Mouse (Mus musculus) hindbrain, postnatal 0 days (tissue): ENCODE measurements around the gene Igll1. TPM values are rescaled to one million over a fixed set of nuclear protein-coding genes. Genes with fewer than 3 reads are reported as not detected.

Source experiments
- ATAC-seq: fragments of 200-750 bp; cut with Nextera tagmentation; 2 replicates; pipeline ENCODE4 v1.8.0; 2017; ENCODE audit warnings: mild to moderate bottlenecking, moderate TSS enrichment, moderate library complexity
- DNase-seq: peaks from one replicate; pipeline ENCODE4 v3.0.0-alpha.2; 2015; ENCODE audit warnings: low spot score
- H3K27ac ChIP-seq: fragments of 300-500 bp; sonication (generic); 2 replicates; pipeline ENCODE4 v1.5.1; 2014; ENCODE audit warnings: mild to moderate bottlenecking
- H3K27me3 ChIP-seq: fragments of 300-500 bp; sonication (generic); 2 replicates; pipeline ENCODE4 v1.6.1; 2014; ENCODE audit warnings: low read length, mixed read lengths; ENCODE audit not compliant: insufficient read depth
- H3K36me3 ChIP-seq: fragments of 300-500 bp; sonication (generic); 2 replicates; pipeline ENCODE4 v1.6.1; 2014; ENCODE audit warnings: low read length, mixed read lengths; ENCODE audit not compliant: insufficient read depth
- H3K4me1 ChIP-seq: fragments of 300-500 bp; sonication (generic); 2 replicates; pipeline ENCODE4 v1.6.1; 2014; ENCODE audit warnings: antibody characterized with exemption, low read length, mixed read lengths; ENCODE audit not compliant: insufficient read depth
- H3K4me2 ChIP-seq: fragments of 300-500 bp; sonication (generic); 2 replicates; pipeline ENCODE4 v1.6.1; 2014; ENCODE audit warnings: low read depth, mild to moderate bottlenecking, low read length, moderate library complexity, mixed read lengths
- H3K4me3 ChIP-seq: fragments of 300-500 bp; sonication (generic); 2 replicates; pipeline ENCODE4 v1.5.1; 2014; ENCODE audit warnings: low read length
- H3K9ac ChIP-seq: fragments of 300-500 bp; sonication (generic); replicated peaks from 2 replicates; pipeline ENCODE4 v1.6.1; 2014; ENCODE audit warnings: mild to moderate bottlenecking, low read length, moderate library complexity, mixed read lengths
- H3K9me3 ChIP-seq: fragments of 300-500 bp; sonication (generic); 2 replicates; pipeline ENCODE4 v1.6.1; 2016; ENCODE audit warnings: low read length, mixed read lengths
- CTCF ChIP-seq: IDR thresholded peaks from 2 replicates; pipeline ENCODE4 v1.5.1; 2016; ENCODE audit warnings: antibody characterized with exemption, control low read depth, low read depth
- WGBS: fragments of 180-500 bp; shearing (Covaris S2); extraction: QIAGEN DNeasy Blood & Tissue Kit; methylation state at CpG from one replicate; pipeline ENCODE4 v1.1.7; 2014; 5-methylcytosine and 5-hydroxymethylcytosine counted together
- polyA plus RNA-seq: library from polyadenylated mRNA; unstranded; fragments of >200 nt; fragmentation: Nextera tagmentation; extraction: Ambion mirVana; gene quantifications from 2 replicates; pipeline ENCODE4 v1.2.1, GENCODE M21; 2015
- total RNA-seq: library from RNA; depleted of rRNA; stranded (reverse); fragments of >200 nt; gene quantifications from 2 replicates; pipeline ENCODE4 v1.2.3, GENCODE M21; 2014

Igll1 gene
- total and polyA plus RNA-seq, 2 experiments from 2014 or later: not detected

- 25% methylated on average over 10 of the region's 10 CpGs for WGBS
- DNase-seq (peak; percentile 11), ATAC-seq (peak; percentile 10; the same call in 1 of the 2 replicates)
- Histone ChIP-seq H3K4me2 (peak overlapping the region; percentile 78), H3K27ac (peak overlapping the region; percentile 84), H3K36me3 (peaks cover 10% of the 10 kb centered on the region), H3K9ac (peak overlapping the region; percentile 79), H3K9me3 (no peaks in the 10 kb centered on the region), H3K27me3 (no peaks in the 10 kb centered on the region), H3K4me3 (peak overlapping the region; percentile 66), H3K4me1 (peaks cover 6% of the 10 kb centered on the region; the same call in 1 of the 2 replicates)
- TF ChIP-seq CTCF: no peak
These were observed 33.3 kb upstream of the Igll1 start for GRCm38 (mm10) chr16:16897056-16897584.

DNA sequence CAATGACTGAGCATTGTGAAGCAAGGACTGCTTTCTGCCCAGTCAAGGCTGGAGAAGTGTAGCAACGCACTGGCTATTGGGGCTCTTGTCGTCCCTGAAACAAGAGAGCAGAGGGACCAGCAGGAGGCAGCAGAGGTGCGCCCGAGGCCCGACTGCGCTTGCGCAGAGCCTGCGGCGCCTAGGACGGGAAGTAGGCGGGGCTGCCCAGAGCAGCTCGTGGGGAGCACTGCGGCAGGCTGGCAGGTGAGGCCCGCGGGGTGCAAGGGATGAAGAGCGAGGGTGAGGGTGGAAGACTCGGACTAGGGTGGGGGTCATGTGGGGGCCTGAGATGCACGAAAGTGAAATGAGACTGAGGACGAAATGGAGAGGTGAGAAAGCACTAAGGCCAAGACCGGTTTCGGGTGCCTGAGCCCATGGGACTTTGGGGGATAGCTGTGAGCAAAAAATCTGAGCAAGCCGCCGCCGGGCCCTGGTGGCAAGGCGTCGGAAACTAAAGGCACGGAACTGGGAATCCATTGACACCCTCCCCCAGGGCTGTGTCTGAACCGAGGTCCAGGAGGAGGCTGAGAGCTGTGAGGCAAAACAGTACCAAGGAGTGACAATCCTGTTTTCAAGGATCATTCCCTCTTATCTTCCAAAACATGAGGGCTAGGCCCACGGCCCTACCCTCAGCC is 32.7 kb upstream of the Igll1 start, which contains the start of gene Ppm1f:
TSS of gene Ppm1f (plus strand) at position 88 of the 674 bp plus-strand sequence.
- Histone ChIP-seq H3K9me3 (no peaks in the 10 kb centered on the region), H3K27ac (peak within 1 kb of the TSS; percentile 84), H3K4me3 (peak within 1 kb of the TSS; percentile 66), H3K27me3 (no peaks in the 10 kb centered on the region), H3K36me3 (peaks cover 16% of the 10 kb centered on the region), H3K9ac (peak within 1 kb of the TSS; percentile 79), H3K4me1 (peaks cover 6% of the 10 kb centered on the region; the same call in 1 of the 2 replicates), H3K4me2 (peak within 1 kb of the TSS; percentile 78)
- DNase-seq (peak; percentile 95), ATAC-seq (peak; percentile 92)
- peak; percentile 94 for TF ChIP-seq CTCF
- under 1% methylated on average over 29 of the region's 29 CpGs for WGBS

DNA sequence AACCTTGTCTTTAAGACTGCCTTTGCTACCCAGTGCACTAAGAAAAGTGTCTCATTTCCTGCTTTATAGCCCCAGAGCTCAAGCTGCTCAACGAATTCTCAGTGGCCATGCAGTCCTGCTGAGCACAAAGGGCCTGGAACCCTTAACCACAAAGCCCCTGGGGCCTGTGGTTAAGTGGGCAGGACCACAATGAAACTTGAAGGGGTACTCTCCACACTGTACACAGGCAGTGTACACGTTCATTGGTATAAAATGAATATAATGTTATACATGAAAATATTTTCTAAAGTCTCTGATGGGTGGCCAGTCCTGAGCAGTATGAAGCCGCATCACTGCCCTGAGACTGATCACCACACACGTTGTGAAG is 32.2 kb upstream of the Igll1 start:
- ATAC-seq (no peak; the same call in 1 of the 2 replicates), DNase-seq (no peak)
- peaks cover 17% of the 10 kb centered on the region for H3K36me3 ChIP-seq
- 20% methylated on average over 4 of the region's 4 CpGs for whole genome bisulfite sequencing
- H3K9ac ChIP-seq: peak overlapping the region; percentile 79; the same call in 1 of the 2 replicates
- peaks cover 6% of the 10 kb centered on the region; the same call in 1 of the 2 replicates for H3K4me1 ChIP-seq
- H3K27me3 ChIP-seq: no peaks in the 10 kb centered on the region
- TF ChIP-seq CTCF: no peak
- H3K9me3 ChIP-seq: no peaks in the 10 kb centered on the region
- H3K27ac ChIP-seq: peak overlapping the region; percentile 84; the same call in 1 of the 2 replicates
- peak overlapping the region; percentile 78 for H3K4me2 ChIP-seq
- peak overlapping the region; percentile 66; the same call in 1 of the 2 replicates for H3K4me3 ChIP-seq

DNA sequence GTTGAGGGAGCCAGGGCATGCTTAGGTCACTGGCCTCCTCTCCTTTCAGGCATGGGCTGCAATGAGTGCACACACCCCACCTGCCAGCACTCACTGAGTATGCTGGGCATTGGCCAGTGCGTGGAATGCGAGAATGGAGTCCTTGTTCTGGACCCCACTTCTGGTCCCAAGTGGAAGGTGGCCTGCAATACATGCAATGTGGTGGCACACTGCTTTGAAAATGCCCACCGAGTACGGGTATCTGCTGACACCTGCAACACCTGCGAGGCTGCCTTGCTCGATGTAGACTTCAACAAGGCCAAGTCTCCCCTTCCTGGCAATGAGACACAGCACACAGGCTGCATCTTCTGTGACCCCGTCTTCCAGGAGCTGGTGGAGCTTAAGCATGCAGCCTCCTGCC is 28.6 kb upstream of the Igll1 start:
- H3K27ac ChIP-seq: no peak overlapping the region
- 92% methylated on average over 7 of the region's 7 CpGs for WGBS
- no peak overlapping the region for H3K4me2 ChIP-seq
- peaks cover 51% of the 10 kb centered on the region for H3K36me3 ChIP-seq
- no peak for DNase-seq
- no peak overlapping the region for H3K9ac ChIP-seq
- TF ChIP-seq CTCF: no peak
- H3K27me3 ChIP-seq: no peaks in the 10 kb centered on the region
- H3K4me3 ChIP-seq: no peak overlapping the region
- H3K4me1 ChIP-seq: no peaks in the 10 kb centered on the region
- no peak for ATAC-seq
- no peaks in the 10 kb centered on the region for H3K9me3 ChIP-seq

DNA sequence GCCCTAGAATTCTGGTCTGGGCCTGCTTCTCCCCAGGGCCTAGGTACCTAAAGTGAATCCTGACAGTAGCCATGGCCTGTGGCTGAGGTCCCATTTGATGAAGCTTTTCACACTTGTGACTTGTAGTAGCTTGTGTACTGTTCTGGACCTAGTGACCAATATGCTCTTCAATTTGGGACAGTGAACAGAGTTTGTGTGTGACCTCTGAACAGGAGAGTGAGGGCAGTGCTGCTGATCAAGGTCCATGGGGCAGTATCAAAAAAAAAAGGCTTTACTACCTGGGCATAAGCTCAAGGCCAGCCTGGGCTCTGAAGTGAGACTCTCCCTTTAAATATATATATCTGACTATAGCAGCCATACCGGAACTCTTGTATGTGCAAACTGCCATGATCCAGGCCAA is 24.6 kb upstream of the Igll1 start:
- 96% methylated on average over 1 of the region's 1 CpGs for WGBS
- Histone ChIP-seq H3K9me3 (no peaks in the 10 kb centered on the region), H3K9ac (no peak overlapping the region), H3K27me3 (no peaks in the 10 kb centered on the region), H3K4me3 (no peak overlapping the region), H3K27ac (no peak overlapping the region), H3K4me1 (no peaks in the 10 kb centered on the region), H3K4me2 (no peak overlapping the region), H3K36me3 (peaks cover 92% of the 10 kb centered on the region)
- no peak for ATAC-seq
- no peak for DNase-seq
- TF ChIP-seq CTCF: no peak

DNA sequence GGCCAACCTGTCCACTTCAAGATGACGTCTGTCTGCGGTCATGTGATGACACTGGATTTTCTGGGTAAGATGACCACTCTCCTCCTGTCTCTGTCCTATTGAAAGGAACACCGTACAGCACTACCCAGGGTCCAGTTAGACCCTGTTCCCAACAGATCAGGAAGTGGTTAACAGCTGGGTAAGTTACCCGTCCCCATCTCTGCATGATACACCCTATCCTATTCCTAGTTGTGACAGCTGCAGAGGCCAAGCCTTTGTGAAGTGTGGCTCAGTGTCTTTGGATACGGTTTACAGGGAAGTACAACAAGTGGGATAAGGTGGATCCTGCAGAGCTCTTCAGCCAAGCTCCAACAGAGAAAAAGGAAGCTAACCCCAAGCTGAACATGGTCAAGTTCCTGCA is 15.2 kb upstream of the Igll1 start:
- WGBS: 92% methylated on average over 5 of the region's 5 CpGs
- Histone ChIP-seq H3K4me1 (no peaks in the 10 kb centered on the region), H3K9me3 (no peaks in the 10 kb centered on the region), H3K27me3 (no peaks in the 10 kb centered on the region), H3K9ac (no peak overlapping the region), H3K4me2 (no peak overlapping the region), H3K27ac (no peak overlapping the region), H3K36me3 (peaks cover 63% of the 10 kb centered on the region), H3K4me3 (no peak overlapping the region)
- TF ChIP-seq CTCF: no peak
- DNase-seq (no peak), ATAC-seq (no peak)
